Mouse (Mus musculus): ENCODE results near the gene Dand5. TPM values are rescaled to one million over a fixed set of nuclear protein-coding genes. Genes with fewer than 3 reads are reported as not detected.

The Dand5 gene
- polyA plus RNA-seq, 1 experiment from 2014 or later, result 2.5 TPM

- no peak for ATAC-seq
These were observed 12.5 kb upstream of the Dand5 start for GRCm38 (mm10) chr8:84834866-84835855.

GRCm38 (mm10) chr8:84834002-84834865 lies 11.6 kb upstream of the Dand5 start:
- H3K27me3 ChIP-seq (ENCODE audit: insufficient read depth, low read length), result no peaks in the 10 kb centered on the region
- TF ChIP-seq EP300 (IDR thresholded peaks at IDR 0.05; ENCODE audit: low read depth) (0 out of 2 replicates have a peak, but pooled peaks have one; percentile 10), CTCF (IDR thresholded peaks at IDR 0.05; ENCODE audit: low read depth) (no peak)
- no peaks in the 10 kb centered on the region for H3K9me3 ChIP-seq (ENCODE audit: low read length)
- H3K4me3 ChIP-seq (ENCODE audit: low read depth, low read length), result no peak overlapping the region
- H3K4me1 ChIP-seq (ENCODE audit: insufficient read depth), result peaks cover 25% of the 10 kb centered on the region
- peaks cover 55% of the 10 kb centered on the region for H3K36me3 ChIP-seq (replicated peaks; ENCODE audit: insufficient read depth, low read length)
- H3K9ac ChIP-seq (replicated peaks), result 0 out of 2 replicates have a peak overlapping the region, but pooled peaks have one; percentile 1
- ATAC-seq (no peak), DNase-seq (no peak)
- 0 out of 2 replicates have a peak overlapping the region, but pooled peaks have one; percentile 26 for H3K27ac ChIP-seq (ENCODE audit: low read depth)
- H3K4me2 ChIP-seq (ENCODE audit: low read depth, low read length), result peak overlapping the region; percentile 10
- 86% methylated on average over 19 of the region's 19 CpGs for WGBS (ENCODE audit: insufficient replicate concordance)

More at GRCm38 (mm10) chr8:84834866-84835855, 12.5 kb upstream of the Dand5 start:
- 0 out of 2 replicates have a peak overlapping the region, but pooled peaks have one; percentile 26 for H3K27ac ChIP-seq (ENCODE audit: low read depth)
- 0 out of 2 replicates have a peak overlapping the region, but pooled peaks have one; percentile 1 for H3K9ac ChIP-seq (replicated peaks)
- H3K4me3 ChIP-seq (ENCODE audit: low read depth, low read length), result 0 out of 2 replicates have a peak overlapping the region, but pooled peaks have one; percentile 12
- WGBS (ENCODE audit: insufficient replicate concordance), result 70% methylated on average over 10 of the region's 10 CpGs
- H3K9me3 ChIP-seq (ENCODE audit: low read length), result no peaks in the 10 kb centered on the region
- DNase-seq, result no peak
- H3K27me3 ChIP-seq (ENCODE audit: insufficient read depth, low read length), result no peaks in the 10 kb centered on the region
- H3K36me3 ChIP-seq (replicated peaks; ENCODE audit: insufficient read depth, low read length), result peaks cover 55% of the 10 kb centered on the region
- H3K4me2 ChIP-seq (ENCODE audit: low read depth, low read length), result peak overlapping the region; percentile 67
- H3K4me1 ChIP-seq (ENCODE audit: insufficient read depth), result peaks cover 29% of the 10 kb centered on the region
- TF ChIP-seq EP300 (IDR thresholded peaks at IDR 0.05; ENCODE audit: low read depth) (no peak), CTCF (IDR thresholded peaks at IDR 0.05; ENCODE audit: low read depth) (no peak)

- no peaks in the 10 kb centered on the region for H3K9me3 ChIP-seq (ENCODE audit: low read length)
- peak overlapping the region; percentile 92 for H3K4me2 ChIP-seq (ENCODE audit: low read depth, low read length)
- ATAC-seq, result no peak
- no peaks in the 10 kb centered on the region for H3K27me3 ChIP-seq (ENCODE audit: insufficient read depth, low read length)
- H3K27ac ChIP-seq (ENCODE audit: low read depth), result peak overlapping the region; percentile 91
- H3K4me1 ChIP-seq (ENCODE audit: insufficient read depth), result peaks cover 24% of the 10 kb centered on the region
- peaks cover 50% of the 10 kb centered on the region for H3K36me3 ChIP-seq (replicated peaks; ENCODE audit: insufficient read depth, low read length)
- H3K9ac ChIP-seq (replicated peaks), result peak overlapping the region; percentile 99
- no peak for DNase-seq
- peak overlapping the region; percentile 97 for H3K4me3 ChIP-seq (ENCODE audit: low read depth, low read length)
- TF ChIP-seq CTCF (IDR thresholded peaks at IDR 0.05; ENCODE audit: low read depth), result peak; percentile 40
- no peak for TF ChIP-seq EP300 (IDR thresholded peaks at IDR 0.05; ENCODE audit: low read depth)
- WGBS (ENCODE audit: insufficient replicate concordance), result 38% methylated on average over 10 of the region's 10 CpGs
These were observed 10.4 kb upstream of the Dand5 start for GRCm38 (mm10) chr8:84832759-84833742.

GRCm38 (mm10) chr8:84832034-84832717 lies 9.6 kb upstream of the Dand5 start:
- ATAC-seq (peak; percentile 86), DNase-seq (peak; percentile 92)
- Histone ChIP-seq H3K36me3 (replicated peaks; ENCODE audit: insufficient read depth, low read length) (peaks cover 41% of the 10 kb centered on the region), H3K4me3 (ENCODE audit: low read depth, low read length) (peak overlapping the region; percentile 97), H3K4me2 (ENCODE audit: low read depth, low read length) (peak overlapping the region; percentile 92), H3K4me1 (ENCODE audit: insufficient read depth) (peaks cover 24% of the 10 kb centered on the region), H3K27me3 (ENCODE audit: insufficient read depth, low read length) (no peaks in the 10 kb centered on the region), H3K27ac (ENCODE audit: low read depth) (peak overlapping the region; percentile 91), H3K9me3 (ENCODE audit: low read length) (no peaks in the 10 kb centered on the region), H3K9ac (replicated peaks) (peak overlapping the region; percentile 99)
- TF ChIP-seq EP300 (IDR thresholded peaks at IDR 0.05; ENCODE audit: low read depth), result no peak
- no peak for TF ChIP-seq CTCF (IDR thresholded peaks at IDR 0.05; ENCODE audit: low read depth)
- under 1% methylated on average over 59 of the region's 59 CpGs for WGBS (ENCODE audit: insufficient replicate concordance)
